Mouse (Mus musculus): ENCODE measurements around the gene Serpinc1.
"Not testable (repeated sequence)": the region's sequence is repeated elsewhere in the genome, so short reads cannot be mapped to it uniquely, and the experiment has no call there.

Serpinc1 gene

GRCm38 (mm10) chr1:160978071-160978735 is at the start of gene Serpinc1:
Serpinc1 (plus strand) TSS chr1:160978585.
- DNase-seq (ENCODE audit: extremely low spot score), result no peak

- DNase-seq (ENCODE audit: extremely low spot score), result no peak
Observed at GRCm38 (mm10) chr1:160931320-160931719, 47.1 kb upstream of the Serpinc1 start.

- peak; percentile 40 for DNase-seq (ENCODE audit: extremely low spot score)
Observed at GRCm38 (mm10) chr1:160933896-160934482, 44.4 kb upstream of the Serpinc1 start.

GRCm38 (mm10) chr1:160935551-160935950 is 42.8 kb upstream of the Serpinc1 start:
- no peak for DNase-seq (ENCODE audit: extremely low spot score)

GRCm38 (mm10) chr1:160963199-160963598 is 15.2 kb upstream of the Serpinc1 start:
- DNase-seq (ENCODE audit: extremely low spot score), result no peak

- no peak for DNase-seq (ENCODE audit: extremely low spot score)
Observed at GRCm38 (mm10) chr1:160967268-160967667, 11.1 kb upstream of the Serpinc1 start.

- no peak for DNase-seq (ENCODE audit: extremely low spot score)
Observed at GRCm38 (mm10) chr1:160968643-160969042, 9.7 kb upstream of the Serpinc1 start.

- DNase-seq (ENCODE audit: extremely low spot score), result no peak
Observed at GRCm38 (mm10) chr1:160980021-160980420, 1.6 kb downstream of the Serpinc1 start.

- DNase-seq (ENCODE audit: extremely low spot score), result no peak
Observed at GRCm38 (mm10) chr1:160980537-160981234, 2.3 kb downstream of the Serpinc1 start.

- no peak for DNase-seq (ENCODE audit: extremely low spot score)
Observed at GRCm38 (mm10) chr1:160981337-160981736, 3.0 kb downstream of the Serpinc1 start.

GRCm38 (mm10) chr1:160982887-160983286 is 4.5 kb downstream of the Serpinc1 start:
- no peak for DNase-seq (ENCODE audit: extremely low spot score)

- DNase-seq (ENCODE audit: extremely low spot score), result not testable (repeated sequence)
Observed at GRCm38 (mm10) chr1:160984731-160985130, 6.3 kb downstream of the Serpinc1 start.

GRCm38 (mm10) chr1:160985477-160985876 is 7.1 kb downstream of the Serpinc1 start:
- DNase-seq (ENCODE audit: extremely low spot score), result no peak

GRCm38 (mm10) chr1:160986881-160987635 is 8.7 kb downstream of the Serpinc1 start:
- no peak for DNase-seq (ENCODE audit: extremely low spot score)

- DNase-seq (ENCODE audit: extremely low spot score), result no peak
Observed at GRCm38 (mm10) chr1:160989395-160989794, 11.0 kb downstream of the Serpinc1 start.

- no peak for DNase-seq (ENCODE audit: extremely low spot score)
Observed at GRCm38 (mm10) chr1:160993851-160994250, 15.5 kb downstream of the Serpinc1 start.

GRCm38 (mm10) chr1:161004942-161005341 is 26.6 kb downstream of the Serpinc1 start:
- no peak for DNase-seq (ENCODE audit: extremely low spot score)

- DNase-seq (ENCODE audit: extremely low spot score), result no peak
Observed at GRCm38 (mm10) chr1:161005526-161005925, 27.1 kb downstream of the Serpinc1 start.

GRCm38 (mm10) chr1:161006471-161006870 is 28.1 kb downstream of the Serpinc1 start:
- DNase-seq (ENCODE audit: extremely low spot score), result no peak

- DNase-seq (ENCODE audit: extremely low spot score), result no peak
Observed at GRCm38 (mm10) chr1:161008038-161008437, 29.7 kb downstream of the Serpinc1 start.

GRCm38 (mm10) chr1:161010436-161010835 is 32.1 kb downstream of the Serpinc1 start:
- DNase-seq (ENCODE audit: extremely low spot score), result no peak

GRCm38 (mm10) chr1:161016378-161016777 is 38.0 kb downstream of the Serpinc1 start:
- no peak for DNase-seq (ENCODE audit: extremely low spot score)

Data from embryo, embryonic 9.5 days (tissue).